Mouse (Mus musculus): ENCODE measurements around the gene Lgr6.

Lgr6 gene

DNA sequence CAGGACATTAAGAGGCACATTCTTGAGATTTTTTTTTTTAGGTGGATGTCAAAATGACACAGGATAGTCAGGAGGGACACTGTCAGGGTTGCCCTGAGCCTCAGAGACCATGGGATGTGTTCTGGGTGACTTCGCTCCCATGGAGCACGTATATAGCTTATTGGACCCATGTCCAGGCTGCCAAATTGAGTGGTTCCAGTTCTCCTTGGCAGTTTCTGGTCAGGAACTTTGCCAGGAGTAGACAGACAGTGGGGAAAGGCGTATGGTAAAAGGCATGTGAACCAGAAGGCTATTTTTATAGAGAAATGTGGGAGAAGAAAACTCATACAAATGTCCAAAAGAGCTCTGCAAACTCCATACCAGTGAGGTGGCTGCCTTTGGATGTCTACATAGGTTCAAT is 95.2 kb downstream of the Lgr6 start:
- DNase-seq: no peak

- no peak for DNase-seq
Observed at GRCm38 (mm10) chr1:135005696-135006095, 99.4 kb downstream of the Lgr6 start.

DNA sequence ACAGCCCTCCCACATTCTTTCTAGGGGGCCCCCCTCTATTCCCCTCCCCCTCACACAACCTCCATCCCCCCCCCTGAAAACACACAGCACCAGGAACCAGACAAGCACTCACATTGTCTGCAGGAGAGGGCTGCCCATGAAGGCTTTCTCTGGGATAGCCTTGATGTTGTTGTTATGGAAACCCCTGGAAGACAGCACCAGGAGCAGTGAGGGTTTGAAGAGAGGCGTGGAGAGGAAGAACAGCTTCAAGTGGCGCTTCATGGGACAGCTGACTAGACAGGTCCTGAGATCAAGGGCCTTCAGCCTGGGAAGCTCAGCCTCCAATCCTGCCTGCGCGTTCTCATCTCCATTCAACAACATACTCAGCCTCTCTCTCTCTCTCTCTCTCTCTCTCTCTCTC is 101.7 kb downstream of the Lgr6 start:
- no peak for DNase-seq

- no peak for DNase-seq
Observed at GRCm38 (mm10) chr1:135000527-135000926, 104.5 kb downstream of the Lgr6 start.

DNA sequence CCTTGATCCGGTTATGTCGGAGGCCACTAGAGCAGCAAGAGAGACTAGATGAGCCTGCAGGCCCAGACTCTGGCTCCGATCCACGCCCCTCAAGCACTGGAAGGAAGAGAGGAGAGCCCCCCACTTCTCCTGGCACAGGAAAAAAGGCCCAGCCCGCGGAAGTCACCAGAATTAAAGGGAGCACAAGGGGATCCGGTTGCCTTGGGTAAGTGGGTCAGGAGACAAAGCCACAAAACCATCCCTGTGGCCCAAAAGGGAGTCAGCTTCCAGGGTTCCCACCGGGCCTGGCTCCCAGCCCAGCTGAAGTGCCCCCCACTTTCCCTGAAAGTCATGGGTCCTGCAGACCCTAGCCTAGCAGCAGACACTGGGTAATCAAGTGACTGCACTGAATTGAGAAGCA is 106.8 kb downstream of the Lgr6 start:
- DNase-seq: no peak

- DNase-seq: no peak
Observed at GRCm38 (mm10) chr1:134997568-134997967, 107.5 kb downstream of the Lgr6 start.

DNA sequence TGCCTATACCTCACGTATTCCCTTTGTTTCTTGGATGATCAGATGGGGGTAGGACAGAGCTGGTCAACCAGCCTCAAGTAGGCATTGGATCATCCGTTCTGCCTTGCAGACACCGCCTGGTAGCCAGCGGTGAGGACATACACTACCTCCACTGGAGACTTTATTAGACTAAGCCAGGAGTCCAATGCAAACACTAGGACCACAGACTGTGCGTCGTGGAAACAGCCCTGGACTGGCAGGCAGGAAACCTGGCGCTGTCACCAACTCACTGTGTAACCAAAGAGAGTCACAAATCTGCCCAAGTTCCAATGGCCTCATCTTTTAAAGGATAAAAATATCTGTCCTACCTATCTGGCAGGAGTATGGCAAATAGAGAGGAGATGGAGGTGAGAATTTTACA is 108.6 kb downstream of the Lgr6 start:
- DNase-seq: no peak

GRCm38 (mm10) chr1:134995954-134996353 is 109.1 kb downstream of the Lgr6 start:
- no peak for DNase-seq

DNA sequence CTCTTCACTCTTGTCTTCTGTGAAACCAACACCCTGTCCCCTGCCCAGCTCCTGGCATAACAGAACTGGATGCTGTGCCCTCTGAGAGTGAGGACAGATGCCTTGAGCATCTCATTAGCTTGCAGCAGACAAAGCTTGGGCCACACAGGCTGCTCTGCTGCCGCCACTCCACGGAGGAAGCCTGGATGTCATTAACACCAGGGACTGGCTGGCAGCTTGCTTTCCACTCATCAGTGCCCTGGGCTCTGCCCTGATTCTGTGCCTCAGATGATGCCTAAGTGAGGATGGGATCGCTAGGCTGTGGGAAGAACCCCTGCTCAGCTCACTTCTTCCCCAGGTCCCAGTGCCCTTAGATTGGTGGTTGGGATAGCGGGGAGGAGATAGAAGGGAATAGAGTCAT is 109.6 kb downstream of the Lgr6 start:
- no peak for DNase-seq

DNA sequence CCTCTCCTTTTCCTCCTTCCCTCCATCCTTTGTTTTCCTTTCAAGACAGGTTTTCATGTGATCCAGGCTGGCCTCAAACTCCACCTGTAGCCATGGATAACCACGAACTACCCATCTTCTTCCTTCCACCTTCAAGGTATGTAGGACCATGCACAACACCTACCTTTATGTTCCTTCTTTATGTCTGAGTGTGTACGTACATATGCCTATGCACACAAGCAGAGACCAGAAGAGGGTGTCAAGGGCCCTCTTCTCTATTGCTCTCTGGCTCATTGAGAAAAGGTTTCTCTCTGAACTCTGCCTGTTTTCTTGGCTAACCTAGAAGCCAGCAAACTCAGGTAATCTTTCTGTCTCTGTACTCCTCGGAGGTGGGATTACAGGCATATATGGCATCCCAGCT is 110.3 kb downstream of the Lgr6 start:
- DNase-seq: no peak

DNA sequence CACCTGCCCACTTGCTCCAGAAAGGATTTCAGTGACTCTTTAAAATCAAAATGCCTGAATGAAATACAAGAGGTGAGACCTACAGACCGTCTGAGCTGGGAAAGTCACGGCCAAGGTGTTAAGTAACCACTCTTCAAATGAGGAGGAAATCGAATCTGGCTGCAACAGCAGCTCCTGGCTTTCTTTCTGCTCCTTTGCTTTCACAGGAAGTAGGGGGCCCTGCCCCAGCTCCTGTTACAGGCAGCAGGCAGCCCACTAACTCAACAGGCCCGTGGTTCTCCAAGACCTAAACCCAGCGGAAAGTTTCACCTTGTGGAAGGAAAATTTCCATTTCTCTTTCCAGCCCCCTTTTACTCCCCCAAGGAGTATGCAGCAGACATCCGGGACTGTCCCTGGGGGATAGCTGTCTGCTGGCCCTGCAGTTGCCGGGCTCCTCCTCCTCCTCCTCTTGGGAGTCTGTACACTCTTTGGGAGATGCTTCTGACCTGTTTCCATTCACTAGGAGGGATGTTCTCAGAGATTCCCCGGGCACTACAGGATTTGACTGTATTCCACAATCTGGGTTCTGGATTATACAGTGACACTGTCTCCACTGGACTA is 112.9 kb downstream of the Lgr6 start:
- DNase-seq: no peak

GRCm38 (mm10) chr1:134989372-134989771 is 115.7 kb downstream of the Lgr6 start:
- peak; percentile 24 to 65 for DNase-seq

DNA sequence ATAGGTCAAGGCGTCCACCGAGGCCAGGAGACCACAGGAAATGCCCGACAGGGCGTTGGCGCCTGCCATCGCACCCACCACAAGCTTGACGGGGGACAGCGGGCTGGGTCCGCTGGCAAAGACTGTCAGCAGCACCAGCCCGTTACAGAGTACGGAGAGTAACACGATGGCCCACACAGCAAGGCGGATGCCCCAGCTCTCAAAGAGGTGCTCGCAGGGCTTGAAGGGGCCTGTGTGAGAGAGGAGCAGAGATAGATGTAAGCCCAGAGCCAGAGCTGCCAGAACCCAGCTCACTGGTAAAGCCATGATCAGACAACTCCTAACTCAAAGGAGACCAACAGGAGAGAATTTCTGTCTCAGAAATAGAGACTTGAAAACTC is 117.1 kb downstream of the Lgr6 start:
- DNase-seq: no peak

DNA sequence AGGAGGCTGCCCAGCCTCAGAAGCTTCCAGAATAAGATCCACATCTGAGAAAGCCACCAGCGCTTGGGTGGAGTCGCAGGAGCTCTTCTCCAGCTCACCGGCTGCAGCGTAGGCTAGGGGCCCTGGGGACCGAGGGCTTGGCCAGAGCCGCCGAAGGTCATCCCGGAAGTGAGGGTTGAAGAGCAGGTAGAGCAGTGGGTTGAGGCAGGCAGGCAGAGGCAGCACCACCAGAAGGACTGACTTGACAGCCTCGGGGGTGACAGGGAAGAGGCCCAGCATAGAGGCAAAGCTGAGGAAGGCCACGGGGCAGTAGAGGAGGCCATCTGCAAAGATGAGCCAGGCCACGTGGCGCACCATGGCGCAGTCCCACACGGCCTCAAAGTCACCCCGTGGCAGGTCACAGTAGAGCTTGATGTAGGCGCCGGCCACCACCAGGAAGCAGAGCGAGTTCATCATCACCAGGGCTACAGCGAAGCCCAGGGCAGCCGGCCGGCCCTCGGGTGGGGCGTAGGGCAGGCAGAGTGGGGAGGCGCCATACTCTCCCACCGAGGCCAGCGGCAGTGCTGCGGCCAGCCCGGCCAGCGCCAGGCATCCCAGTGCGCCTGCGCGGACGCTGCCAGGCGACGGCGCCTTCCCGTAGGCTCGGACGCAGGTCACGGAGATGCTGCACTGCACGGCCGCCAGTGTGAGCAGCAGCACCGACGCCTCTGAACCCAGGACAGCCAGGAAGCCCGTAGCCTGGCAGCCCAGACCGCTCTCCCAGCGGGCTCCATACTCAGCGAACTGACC is 117.7 kb downstream of the Lgr6 start:
- peak in 1 of 2 experiments; percentile 14 for DNase-seq

DNA sequence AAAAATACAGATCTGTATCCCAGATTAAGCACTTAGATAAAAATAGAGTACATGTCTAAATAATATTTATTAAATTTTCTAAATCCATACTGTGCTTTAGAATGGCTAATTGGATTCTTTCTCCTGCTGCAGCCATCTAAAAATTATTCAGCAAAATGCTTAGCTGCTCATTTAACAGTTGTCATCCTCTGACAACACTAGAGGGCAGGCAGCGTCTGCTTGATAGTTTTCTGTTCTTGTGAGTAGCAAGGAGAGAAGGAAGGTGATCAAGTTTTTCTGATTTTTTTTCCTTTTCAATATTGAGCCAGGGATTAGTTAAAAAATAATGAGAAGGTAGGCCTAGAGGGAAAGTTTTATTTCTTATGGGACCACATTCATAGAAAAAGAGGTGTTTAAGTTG is 132.2 kb downstream of the Lgr6 start:
- DNase-seq: no peak

DNA sequence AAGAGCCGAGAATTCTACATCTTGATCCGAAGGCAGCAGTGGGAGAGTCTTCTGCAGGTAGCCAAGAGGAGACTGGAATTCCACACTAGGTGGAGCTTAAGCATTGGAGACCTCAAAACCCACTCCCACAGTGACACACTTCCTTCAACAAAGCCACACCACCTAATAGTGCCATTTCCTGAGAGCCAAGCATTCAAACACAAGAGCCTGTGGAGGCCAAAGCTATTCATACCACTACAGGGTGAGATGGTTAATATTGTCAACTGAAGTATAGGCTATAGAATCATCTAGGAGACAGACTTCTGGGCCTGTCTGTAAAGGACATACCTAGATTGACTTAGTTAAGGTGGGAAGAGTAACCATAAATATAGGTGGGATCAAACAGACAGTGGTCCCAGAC is 139.6 kb downstream of the Lgr6 start:
- DNase-seq: no peak

DNA sequence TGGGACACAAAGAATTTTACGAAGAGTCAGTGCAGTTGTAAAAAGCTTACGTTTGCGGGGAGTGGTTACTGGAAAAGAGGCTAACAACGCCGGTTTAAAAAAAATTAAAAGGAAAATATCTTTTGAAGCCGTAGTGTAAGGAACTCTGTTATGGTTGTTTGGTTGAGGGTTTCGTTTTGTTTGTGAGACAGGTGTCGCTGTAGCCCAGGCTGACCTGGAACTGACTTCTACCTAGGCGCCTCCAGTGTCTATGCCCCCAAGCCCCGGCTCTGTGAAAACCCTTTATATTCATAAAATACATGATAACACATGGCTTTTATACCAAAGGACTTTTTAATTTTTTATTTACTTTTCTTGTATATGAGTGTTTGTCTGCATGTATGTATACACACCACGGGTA is 142.3 kb downstream of the Lgr6 start:
- DNase-seq: peak in 1 of 2 experiments; percentile 31

DNA sequence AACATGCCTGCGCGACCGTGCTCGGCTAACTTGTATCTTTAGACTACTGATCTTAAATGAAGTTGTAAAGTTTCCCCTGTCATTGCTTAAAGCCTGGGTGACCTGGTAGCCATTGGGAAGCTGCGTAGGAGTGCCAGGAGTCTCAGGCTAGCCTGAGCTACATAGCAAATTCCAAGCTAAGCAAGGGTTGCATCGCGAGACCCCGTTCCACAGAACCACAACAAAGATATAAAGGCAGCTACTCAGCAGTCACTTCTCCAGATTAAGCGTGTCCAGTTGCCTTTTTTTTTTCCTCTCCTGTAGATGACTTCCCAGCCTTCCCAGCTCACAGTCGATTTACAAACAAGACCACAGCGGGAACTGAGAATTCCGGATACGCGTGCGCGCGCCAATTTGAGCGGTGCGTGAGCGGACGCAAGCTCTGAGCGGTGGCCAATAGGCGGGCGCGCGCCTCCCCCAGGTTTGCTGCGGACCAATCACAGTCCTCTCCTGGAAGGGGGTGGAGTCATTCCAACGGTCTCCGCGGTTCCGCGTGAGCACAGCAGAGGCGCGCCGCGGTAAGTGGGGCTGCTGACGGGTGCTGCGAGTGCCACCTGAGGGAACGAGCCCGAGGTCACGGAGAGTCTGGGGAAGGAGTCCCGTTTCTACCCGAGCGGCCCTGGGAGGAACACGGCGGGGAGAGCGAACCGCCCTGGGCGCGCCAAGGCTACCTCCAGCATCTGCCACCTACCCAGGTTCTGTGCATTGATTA is 142.8 kb downstream of the Lgr6 start, which contains the start of gene Ube2t:
TSS of gene Ube2t (plus strand) at position 513 of the 751 bp plus-strand sequence.
- peak; percentile 91 to 93 for DNase-seq

DNA sequence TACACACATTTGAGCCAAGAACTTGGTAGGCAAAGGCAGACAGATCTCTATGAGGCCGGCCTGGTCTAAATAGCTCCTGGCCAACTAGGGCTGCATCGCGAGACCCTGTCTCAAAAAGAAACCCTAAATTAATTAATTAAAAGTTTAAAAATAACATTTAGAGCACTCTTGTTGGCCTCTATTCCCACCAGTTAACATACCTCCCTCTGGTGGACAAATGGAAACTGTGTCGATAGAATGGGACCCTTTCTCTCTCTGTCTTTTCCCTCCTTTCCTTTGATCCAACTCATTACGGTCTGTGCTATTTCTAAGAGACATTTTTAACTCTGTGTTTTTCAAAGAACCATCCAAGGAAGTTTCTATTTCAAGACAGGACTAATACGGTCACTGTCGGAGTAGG is 144.4 kb downstream of the Lgr6 start:
- no peak for DNase-seq

DNA sequence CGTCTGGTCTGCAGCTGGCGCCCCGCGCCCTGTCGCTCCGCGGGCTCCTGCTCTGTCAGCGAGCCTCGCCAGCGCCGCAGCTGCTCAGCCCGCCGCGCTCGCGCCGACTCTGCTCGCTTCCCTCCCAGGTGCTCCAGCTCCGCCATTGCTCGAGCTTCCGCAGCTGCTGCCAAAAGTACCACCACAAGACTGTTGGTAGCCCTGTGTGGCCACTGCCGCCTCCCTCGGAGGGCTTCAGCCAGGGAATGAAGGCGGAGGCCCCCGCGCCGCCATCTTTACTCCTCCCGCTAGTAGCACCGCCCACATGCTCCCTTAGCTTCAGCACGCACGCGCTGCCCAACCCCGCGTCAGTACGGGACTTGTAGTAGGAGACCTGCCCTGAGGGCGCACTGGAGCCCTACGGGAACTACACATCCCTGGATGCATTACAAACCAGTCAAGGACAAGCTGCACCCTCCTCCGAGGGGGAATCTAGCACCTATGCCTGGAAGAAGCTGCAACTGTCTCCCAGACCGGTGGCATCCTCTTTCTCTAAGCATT is 149.4 kb downstream of the Lgr6 start, which contains the start of gene Ppp1r12b:
TSS of gene Ppp1r12b (minus strand) at position 306 of the 540 bp plus-strand sequence.
- DNase-seq: peak; percentile 79 to 88

DNA sequence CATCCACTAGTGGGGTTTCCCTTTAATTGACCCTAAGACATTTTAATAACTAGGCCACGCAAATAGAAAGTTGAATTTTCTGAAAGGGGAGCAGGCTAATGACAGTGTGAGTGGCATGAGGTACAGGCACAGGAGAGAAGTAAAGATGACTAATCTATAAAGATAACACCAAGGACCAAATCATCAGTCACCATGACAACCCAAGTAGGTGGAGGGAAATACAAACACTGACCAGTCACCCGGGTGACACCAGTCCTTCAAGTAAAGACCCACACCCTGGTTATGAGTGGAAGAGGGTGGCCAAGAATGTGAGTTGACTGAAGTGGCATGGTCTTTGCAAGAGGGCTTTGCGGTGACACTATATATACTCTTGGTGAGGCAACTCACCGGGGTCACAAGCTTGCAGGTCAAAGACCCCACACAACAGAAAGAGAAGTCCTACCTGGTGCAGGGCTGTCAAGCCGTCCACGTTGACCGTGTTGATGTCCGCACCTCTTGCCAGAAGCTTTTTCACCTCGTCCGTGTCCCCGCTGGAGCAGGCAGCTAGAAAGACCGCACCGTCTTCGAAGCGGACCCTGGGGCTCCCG is 149.9 kb downstream of the Lgr6 start:
- no peak for DNase-seq

DNA sequence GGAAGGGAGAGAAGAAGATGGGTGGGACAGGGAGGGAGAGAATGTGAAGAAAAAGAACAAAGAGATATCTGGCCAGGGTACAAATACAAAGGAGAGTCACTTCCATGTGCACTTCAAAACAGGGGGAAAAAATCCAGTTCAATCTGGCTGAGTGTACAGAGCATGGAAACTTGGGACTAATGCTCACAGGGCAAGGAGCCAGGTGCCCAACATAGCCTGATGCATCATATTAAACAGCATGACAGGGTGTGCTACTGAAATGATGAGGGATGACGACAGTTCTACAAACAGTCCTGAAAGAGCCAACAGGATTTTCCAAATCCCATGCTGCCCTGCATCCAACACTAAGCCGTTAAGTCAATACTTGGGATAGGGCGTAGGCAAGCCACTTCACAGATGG is 155.1 kb downstream of the Lgr6 start:
- DNase-seq: no peak

GRCm38 (mm10) chr1:134947590-134947989 is 157.5 kb downstream of the Lgr6 start:
- DNase-seq: no peak
